Mouse (Mus musculus) lung, postnatal 0 days (tissue): ENCODE measurements around the gene Eps15l1.

Experiments used
- CTCF ChIP-seq: IDR thresholded peaks from 2 replicates; pipeline ENCODE4 v1.5.1; 2016; ENCODE audit warnings: antibody characterized with exemption, mild to moderate bottlenecking
- EP300 ChIP-seq: IDR thresholded peaks from 2 replicates; pipeline ENCODE4 v1.6.1; 2016; ENCODE audit warnings: antibody characterized with exemption, mild to moderate bottlenecking, control low read depth

- no peak for TF ChIP-seq CTCF
- no peak for TF ChIP-seq EP300
Measured at GRCm38 (mm10) chr8:72451516-72451915, 30.3 kb upstream of the Eps15l1 start.
